Mouse (Mus musculus) testis, adult 2 months (tissue): ENCODE data around the gene Grik5. TPM values are rescaled to one million over a fixed set of nuclear protein-coding genes. Genes with fewer than 3 reads are reported as not detected.
A peak's percentile ranks its signal among the peaks of the same experiment; 100 is the strongest.

ENCODE experiments used
- H3K27ac ChIP-seq: fragments of 200-500 bp; 2 replicates; pipeline ENCODE4 v1.5.1; 2012; ENCODE audit warnings: low read depth, low read length; ENCODE audit not compliant: control insufficient read depth, insufficient read depth
- H3K27me3 ChIP-seq: fragments of 200-500 bp; 2 replicates; pipeline ENCODE4 v1.6.1; 2012; ENCODE audit warnings: mild to moderate bottlenecking, low read length, moderate library complexity; ENCODE audit not compliant: control insufficient read depth, insufficient read depth
- H3K36me3 ChIP-seq: fragments of 200-500 bp; 2 replicates; pipeline ENCODE4 v1.6.1; 2012; ENCODE audit warnings: mild to moderate bottlenecking, low read length; ENCODE audit not compliant: control insufficient read depth, insufficient read depth
- H3K4me1 ChIP-seq: fragments of 200-500 bp; 2 replicates; pipeline ENCODE4 v1.6.1; 2012; ENCODE audit warnings: low read length; ENCODE audit not compliant: control insufficient read depth, insufficient read depth
- H3K4me3 ChIP-seq: fragments of 200-500 bp; 2 replicates; pipeline ENCODE4 v1.5.1; 2012; ENCODE audit warnings: low read depth, mild to moderate bottlenecking, low read length, moderate library complexity, mixed read lengths; ENCODE audit not compliant: control insufficient read depth
- CTCF ChIP-seq: fragments of 200-500 bp; IDR thresholded peaks from 2 replicates; pipeline ENCODE4 v1.5.1; 2012; ENCODE audit warnings: low read depth, mild to moderate bottlenecking, inconsistent platforms, low read length, moderate library complexity; ENCODE audit not compliant: control insufficient read depth, insufficient read depth, insufficient replicate concordance
- POLR2A ChIP-seq: fragments of 200-500 bp; IDR thresholded peaks from 2 replicates; pipeline ENCODE4 v1.6.1; 2012; ENCODE audit warnings: low read depth, mild to moderate bottlenecking, inconsistent platforms, low read length, moderate library complexity; ENCODE audit not compliant: control insufficient read depth
- polyA plus RNA-seq: library from polyadenylated mRNA; depleted of rRNA; stranded (reverse); fragments of >200 nt; gene quantifications from 2 replicates; pipeline ENCODE4 v1.2.3, GENCODE M21; 2012; rRNA removed

Gene Grik5
- polyA plus RNA-seq, 1 experiment, result 83.7 TPM

- TF ChIP-seq POLR2A (no peak), CTCF (no peak)
- Histone ChIP-seq H3K4me3 (no peak overlapping the region), H3K36me3 (no peaks in the 10 kb centered on the region; the same call in 1 of the 2 replicates), H3K4me1 (peaks cover 9% of the 10 kb centered on the region), H3K27ac (no peak overlapping the region), H3K27me3 (no peaks in the 10 kb centered on the region)
Measured at GRCm38 (mm10) chr7:24970341-24970740, 101.8 kb downstream of the Grik5 start.

- Histone ChIP-seq H3K27me3 (no peaks in the 10 kb centered on the region), H3K4me3 (no peak overlapping the region), H3K4me1 (peaks cover 9% of the 10 kb centered on the region), H3K27ac (no peak overlapping the region), H3K36me3 (no peaks in the 10 kb centered on the region; the same call in 1 of the 2 replicates)
- TF ChIP-seq POLR2A, result no peak
- TF ChIP-seq CTCF, result no peak
Measured at GRCm38 (mm10) chr7:24969805-24970204, 102.3 kb downstream of the Grik5 start.

- H3K27ac ChIP-seq, result no peak overlapping the region
Measured at GRCm38 (mm10) chr7:24968463-24968862, 103.7 kb downstream of the Grik5 start.

GRCm38 (mm10) chr7:24967966-24968365 lies 104.2 kb downstream of the Grik5 start:
- Histone ChIP-seq H3K4me3 (no peak overlapping the region), H3K27me3 (no peaks in the 10 kb centered on the region), H3K27ac (no peak overlapping the region), H3K4me1 (peaks cover 8% of the 10 kb centered on the region), H3K36me3 (no peaks in the 10 kb centered on the region; the same call in 1 of the 2 replicates)
- no peak for TF ChIP-seq CTCF
- TF ChIP-seq POLR2A, result no peak

More at GRCm38 (mm10) chr7:24968463-24968862, 103.7 kb downstream of the Grik5 start:
- H3K27me3 ChIP-seq, result no peaks in the 10 kb centered on the region
- TF ChIP-seq POLR2A (no peak), CTCF (no peak)
- no peak overlapping the region for H3K4me3 ChIP-seq
- no peaks in the 10 kb centered on the region; the same call in 1 of the 2 replicates for H3K36me3 ChIP-seq
- H3K4me1 ChIP-seq, result peaks cover 8% of the 10 kb centered on the region

GRCm38 (mm10) chr7:24964897-24965535 lies 107.1 kb downstream of the Grik5 start:
- Histone ChIP-seq H3K27ac (no peak overlapping the region), H3K4me1 (no peaks in the 10 kb centered on the region), H3K27me3 (no peaks in the 10 kb centered on the region), H3K36me3 (no peaks in the 10 kb centered on the region; the same call in 1 of the 2 replicates), H3K4me3 (no peak overlapping the region)
- peak; percentile 79 for TF ChIP-seq CTCF
- no peak for TF ChIP-seq POLR2A

- Histone ChIP-seq H3K27ac (no peak overlapping the region), H3K4me3 (no peak overlapping the region), H3K36me3 (no peaks in the 10 kb centered on the region), H3K4me1 (no peaks in the 10 kb centered on the region), H3K27me3 (no peaks in the 10 kb centered on the region)
- TF ChIP-seq CTCF (no peak), POLR2A (no peak)
Measured at GRCm38 (mm10) chr7:24964288-24964687, 107.9 kb downstream of the Grik5 start.

Other genes starting within 250 kb of the Grik5 start
- gene Gm9844, start 210.1 kb downstream of the Grik5 start, polyA plus RNA-seq, result 13.6 and 13.8 TPM in 2 replicates
- 909 and 952 TPM in 2 replicates for gene Lypd4, start 202.4 kb downstream of the Grik5 start, polyA plus RNA-seq
- gene Dmrtc2, start 202.3 kb downstream of the Grik5 start, polyA plus RNA-seq, result 129 and 134 TPM in 2 replicates
- gene Rps19, start 188.0 kb downstream of the Grik5 start, polyA plus RNA-seq, result 122 and 150 TPM in 2 replicates
- 0.15 and 0.16 TPM in 2 replicates for gene Cd79a, start 175.0 kb downstream of the Grik5 start, polyA plus RNA-seq
- gene Arhgef1, start 169.4 kb downstream of the Grik5 start, polyA plus RNA-seq, result 39.6 and 40.8 TPM in 2 replicates
- gene Gm4881, start 127.9 kb downstream of the Grik5 start, polyA plus RNA-seq, result 1.3 and 1.6 TPM in 2 replicates
- 377 and 423 TPM in 2 replicates for gene Rabac1, start 99.6 kb downstream of the Grik5 start, polyA plus RNA-seq
- 0.38 and 0.44 TPM in 2 replicates for gene Atp1a3, start 66.4 kb downstream of the Grik5 start, polyA plus RNA-seq
- gene Zfp574, start 221 bp upstream of the Grik5 start, polyA plus RNA-seq, result 267 and 276 TPM in 2 replicates
- 8.3 TPM in 2 replicates for gene Pou2f2, start 107.4 kb upstream of the Grik5 start, polyA plus RNA-seq
- 26.0 and 27.1 TPM in 2 replicates for gene Dedd2, start 148.3 kb upstream of the Grik5 start, polyA plus RNA-seq
- 29.4 and 31.9 TPM in 2 replicates for gene Zfp526, start 149.1 kb upstream of the Grik5 start, polyA plus RNA-seq
- gene Gsk3a, start 165.5 kb upstream of the Grik5 start, polyA plus RNA-seq, result 91.9 and 94.8 TPM in 2 replicates
- 40.4 and 44.1 TPM in 2 replicates for gene Erf, start 178.4 kb upstream of the Grik5 start, polyA plus RNA-seq
- gene Cic, start 195.4 kb upstream of the Grik5 start, polyA plus RNA-seq, result 41.8 and 42.1 TPM in 2 replicates
- 37.1 and 44.4 TPM in 2 replicates for gene Pafah1b3, start 225.6 kb upstream of the Grik5 start, polyA plus RNA-seq
- gene Prr19, start 229.1 kb upstream of the Grik5 start, polyA plus RNA-seq, result 83.0 and 90.6 TPM in 2 replicates
- gene Tmem145, start 233.8 kb upstream of the Grik5 start, polyA plus RNA-seq, result 1.3 TPM in 2 replicates
- gene Megf8, start 244.8 kb upstream of the Grik5 start, polyA plus RNA-seq, result 13.0 and 17.0 TPM in 2 replicates